Mouse (Mus musculus): ENCODE data around the gene Tox2.

Gene Tox2

DNA sequence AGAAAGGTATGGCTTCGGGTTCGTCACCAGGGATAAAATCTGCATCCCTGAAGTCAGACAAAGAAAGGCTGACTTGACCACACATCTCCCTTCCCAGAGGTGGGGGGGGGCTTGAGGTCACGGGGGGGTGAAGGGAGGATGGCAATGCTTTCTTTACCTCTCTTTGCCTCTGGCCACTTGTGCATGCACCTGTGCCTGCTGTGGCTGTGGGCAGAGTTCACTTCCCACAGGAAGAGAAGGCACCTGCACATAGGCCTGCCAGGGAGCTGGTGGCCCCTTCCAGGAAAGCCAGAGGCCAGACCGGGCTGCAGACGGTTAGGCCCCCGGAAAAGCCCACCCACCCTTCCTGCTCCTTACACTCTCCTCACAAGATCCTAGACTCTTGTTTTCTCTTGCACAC is 128.5 kb downstream of the Tox2 start:
- no peak for DNase-seq

DNA sequence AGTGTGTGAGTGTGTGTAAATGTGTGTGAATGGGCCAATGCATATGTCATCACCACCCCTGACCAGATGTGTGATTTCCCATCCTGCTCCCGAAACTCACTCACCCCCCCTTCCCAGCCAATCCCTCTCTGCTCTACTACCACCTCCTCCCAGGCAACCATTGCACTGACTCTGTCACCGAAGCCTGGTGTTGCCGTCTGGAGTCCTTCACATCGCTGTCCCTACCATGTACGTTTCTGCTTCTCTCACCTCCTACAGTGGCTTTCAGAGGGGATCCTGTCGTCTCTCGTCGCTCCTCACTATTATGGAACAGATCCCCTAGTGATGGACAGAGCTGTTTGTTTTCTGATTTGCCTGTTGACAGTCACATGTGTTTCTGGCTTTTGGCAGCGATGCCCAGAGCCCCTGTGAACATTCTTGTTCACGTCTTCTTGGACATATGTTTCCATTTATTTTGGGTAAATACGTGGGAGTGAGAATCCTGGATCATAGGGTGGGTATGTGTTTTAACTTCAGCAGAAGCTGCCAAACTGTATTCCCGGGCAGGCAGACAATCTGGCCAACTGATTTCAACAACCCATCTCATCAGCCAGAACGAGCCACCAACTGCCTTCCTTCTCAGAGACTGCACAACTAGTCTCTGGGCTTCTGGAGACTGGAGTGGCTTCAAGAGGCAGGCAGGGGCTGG is 129.6 kb downstream of the Tox2 start:
- DNase-seq, result no peak

DNA sequence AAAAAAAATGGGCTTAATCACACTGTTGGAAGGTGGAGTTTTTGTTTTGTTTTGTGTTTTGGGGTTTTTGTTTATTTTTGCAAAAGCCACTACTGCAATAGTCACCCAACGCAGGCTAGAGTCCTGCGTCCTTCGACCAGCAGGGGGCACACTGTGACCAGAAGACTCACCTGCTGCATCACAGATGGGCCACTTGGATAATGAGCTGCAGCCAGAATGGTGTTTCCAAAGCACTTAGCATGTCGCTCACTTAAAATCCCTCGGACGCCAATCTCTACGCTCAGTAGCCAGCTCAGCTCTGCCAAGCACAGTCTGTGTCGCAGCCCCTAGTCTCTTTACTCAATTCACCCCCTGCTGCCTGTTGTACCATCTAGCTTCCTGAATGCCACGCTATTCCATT is 137.3 kb downstream of the Tox2 start:
- DNase-seq, result peak; percentile 70

DNA sequence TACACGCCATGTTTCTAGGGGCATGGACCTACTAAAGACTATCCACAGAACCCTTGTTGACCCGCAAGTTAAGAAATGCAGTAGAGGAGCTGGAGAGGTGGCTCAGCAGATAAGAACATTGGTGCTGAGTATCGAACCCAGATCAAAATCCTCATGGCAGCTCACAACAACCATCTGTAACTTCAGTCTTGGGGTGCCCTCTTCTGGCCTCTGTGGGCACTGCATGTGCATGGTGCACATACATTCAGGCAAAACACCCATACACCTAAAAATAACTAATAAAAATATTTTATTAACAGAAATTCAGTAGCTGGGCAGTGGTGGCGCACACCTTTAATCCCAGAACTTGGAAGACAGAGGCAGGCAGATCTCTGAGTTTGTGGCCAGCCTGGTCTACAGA is 140.7 kb downstream of the Tox2 start:
- DNase-seq, result peak; percentile 42

DNA sequence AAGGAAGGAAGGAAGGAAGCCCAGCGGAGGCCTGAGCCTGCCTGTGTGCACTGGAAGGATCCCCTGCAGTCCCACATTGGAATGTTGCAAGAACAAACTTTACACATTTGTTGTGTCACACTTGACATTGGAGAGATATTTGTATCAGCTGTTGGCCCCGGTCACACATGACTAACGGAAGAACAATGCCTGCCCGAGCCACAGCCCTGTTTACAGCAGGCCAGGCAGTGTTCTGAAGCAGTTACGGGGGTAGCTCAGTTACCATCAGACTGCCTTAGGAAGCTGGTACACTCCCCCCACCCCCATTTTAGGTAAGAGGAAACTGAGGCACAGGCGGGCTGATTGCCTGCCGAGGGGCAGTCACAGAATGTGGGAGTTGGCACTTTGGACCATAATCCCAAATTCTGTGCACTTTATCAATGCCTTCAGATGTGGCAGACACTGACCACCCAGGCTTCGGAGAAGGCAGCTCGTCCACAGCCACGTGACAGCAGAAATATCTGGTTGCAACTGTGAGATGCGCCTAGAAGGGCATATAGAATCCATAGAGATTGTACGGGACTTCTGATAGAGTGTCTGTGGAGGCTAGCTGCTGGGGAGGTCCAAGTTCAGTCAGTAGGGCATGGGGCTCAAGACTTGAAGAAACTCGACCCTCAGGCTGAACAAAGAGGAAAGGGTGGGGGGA is 142.2 kb downstream of the Tox2 start:
- peak; percentile 57 for DNase-seq

DNA sequence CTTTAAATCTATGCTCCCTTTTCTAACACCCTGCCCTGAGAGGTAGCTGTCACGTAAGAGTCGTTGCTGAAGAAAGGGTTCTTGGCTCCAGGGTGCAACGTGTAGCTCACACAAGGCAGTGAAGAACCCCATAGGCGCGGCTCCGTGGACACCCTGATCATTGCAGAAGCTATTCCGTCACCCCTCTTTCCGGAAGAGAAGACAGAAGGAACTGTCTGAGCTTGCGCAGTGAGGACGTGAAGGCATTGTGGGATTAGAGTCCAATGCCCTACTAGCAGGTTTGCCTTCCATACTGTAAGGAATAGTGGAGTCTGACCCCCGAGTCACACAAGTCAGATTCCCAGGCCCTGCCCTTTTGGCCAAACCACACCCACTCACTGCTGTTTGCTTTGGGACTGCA is 143.6 kb downstream of the Tox2 start:
- no peak for DNase-seq

DNA sequence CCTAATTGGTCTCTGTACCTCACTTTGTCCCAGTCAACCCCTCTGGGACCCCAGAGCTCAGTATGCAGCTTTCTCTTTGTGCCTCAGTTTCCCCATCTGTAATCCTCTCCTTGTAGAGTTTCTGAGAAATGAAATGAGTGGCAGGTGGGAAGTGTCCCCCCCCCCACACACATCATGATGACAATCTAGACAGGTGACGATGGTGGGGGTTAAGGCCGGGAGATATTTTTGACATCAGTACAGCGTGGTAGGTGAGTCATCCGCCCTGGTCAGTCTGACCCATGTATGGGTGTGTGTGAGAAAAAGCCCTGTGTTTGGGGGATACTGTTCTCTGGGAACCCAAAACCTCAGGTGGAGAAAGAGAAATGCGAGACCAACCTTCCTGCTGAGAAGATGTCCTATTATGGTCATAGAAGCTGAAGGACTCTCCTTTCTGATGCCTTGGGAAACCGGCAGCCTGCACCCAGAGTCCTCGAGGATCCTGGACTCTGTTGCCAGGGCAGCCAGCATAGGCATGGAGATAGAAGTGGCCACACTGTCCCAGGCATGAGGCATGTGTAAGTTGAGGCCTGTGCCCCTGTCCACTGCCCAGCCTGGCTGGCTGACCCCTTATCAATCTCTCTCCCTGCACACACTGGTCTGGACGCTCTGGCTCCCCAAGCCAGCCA is 144.7 kb downstream of the Tox2 start:
- no peak for DNase-seq

DNA sequence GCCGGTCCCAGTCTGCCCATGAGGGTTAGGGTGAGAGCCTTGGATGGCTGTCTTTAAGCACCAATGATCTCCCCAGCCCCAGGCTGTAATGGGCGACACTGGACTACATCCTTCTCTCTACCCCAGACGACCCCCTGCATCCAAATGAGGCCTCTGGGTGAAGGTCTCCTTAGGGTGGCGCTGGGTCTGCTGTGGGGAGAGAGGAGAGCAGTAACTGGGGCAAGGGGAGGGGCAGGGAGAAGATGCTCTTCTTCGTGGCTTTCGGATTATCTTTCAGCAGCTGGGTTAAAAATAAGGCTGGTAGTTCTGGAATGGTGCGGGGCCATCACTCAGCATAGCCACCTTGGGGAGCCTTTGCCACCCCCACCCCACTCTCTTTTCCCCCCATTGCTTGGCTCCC is 145.8 kb downstream of the Tox2 start:
- DNase-seq, result no peak

DNA sequence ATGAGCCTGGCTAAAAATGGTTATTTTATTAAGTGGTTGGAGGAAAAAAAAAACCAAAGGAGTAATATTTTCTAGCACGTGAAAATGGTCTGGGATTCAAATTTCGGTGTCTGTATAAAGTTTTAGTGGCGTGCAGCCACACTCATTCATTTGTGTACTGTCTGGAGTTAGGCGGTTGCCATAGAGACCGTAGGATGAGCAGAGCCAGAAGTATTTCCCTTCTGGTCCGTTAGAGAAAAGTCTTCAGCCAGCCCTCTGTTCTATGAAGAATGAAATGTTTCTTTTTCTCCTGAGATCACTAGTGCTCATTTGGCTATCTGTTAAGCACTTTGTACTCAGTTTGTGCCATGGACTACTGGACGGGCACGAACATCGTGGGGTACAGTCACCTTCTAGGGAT is 146.5 kb downstream of the Tox2 start:
- DNase-seq, result peak; percentile 58

DNA sequence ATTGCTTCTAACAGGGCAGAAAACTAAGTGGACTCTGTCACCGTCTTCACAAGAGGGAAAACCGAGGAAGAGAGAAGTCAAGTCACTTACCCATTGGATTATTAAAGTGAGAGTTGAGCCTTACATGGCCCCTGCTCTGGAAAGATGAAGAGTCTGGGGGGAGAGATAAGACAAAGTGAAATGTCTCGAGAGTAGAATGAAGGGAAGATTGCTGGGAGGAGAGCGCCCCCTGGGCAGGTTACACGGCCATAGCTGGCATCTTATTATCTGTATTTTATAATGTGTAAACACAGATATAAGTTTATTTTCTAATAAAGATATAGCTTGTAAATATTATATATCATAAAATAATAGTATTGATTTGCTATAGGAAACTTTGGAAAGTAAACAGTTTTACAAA is 147.5 kb downstream of the Tox2 start:
- no peak for DNase-seq

DNA sequence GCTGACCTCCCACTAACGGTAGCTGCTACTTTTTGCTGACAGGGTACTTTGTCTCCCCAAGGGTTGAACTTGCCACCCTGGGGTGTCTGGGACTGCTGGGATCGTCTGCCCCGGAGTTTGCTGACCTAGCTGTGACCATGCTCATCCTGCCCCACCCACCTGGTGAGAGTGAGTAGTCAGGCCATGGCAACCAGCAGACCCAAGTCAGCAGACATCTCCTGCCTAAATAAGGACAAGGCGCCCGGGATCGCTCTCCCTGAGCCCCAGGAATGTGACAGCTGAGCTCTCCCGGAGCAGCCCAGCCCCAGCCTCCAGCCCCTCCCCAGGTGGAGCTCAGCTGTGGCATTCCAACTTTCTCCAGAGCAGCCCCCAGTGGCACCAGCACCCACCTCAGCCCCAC is 150.8 kb downstream of the Tox2 start:
- DNase-seq, result no peak

DNA sequence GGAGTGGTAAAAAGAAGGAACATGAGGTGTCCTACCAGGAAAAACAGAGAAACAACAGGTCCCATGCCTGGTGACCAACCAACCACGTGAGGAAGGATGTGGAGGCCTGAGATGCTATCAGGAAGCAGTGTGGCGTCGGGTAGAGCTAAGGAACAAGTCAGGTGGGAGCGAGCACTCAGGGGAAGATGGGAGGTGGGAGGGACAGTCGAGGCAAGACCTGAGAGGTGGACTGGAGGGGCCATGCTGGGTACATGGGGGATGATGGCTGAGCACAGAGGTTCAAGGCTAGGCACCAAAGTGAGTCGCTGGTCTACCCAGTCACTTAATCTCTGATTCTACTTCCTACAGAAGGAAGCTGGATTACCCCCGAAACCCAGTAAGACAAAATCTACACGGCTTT is 152.7 kb downstream of the Tox2 start:
- no peak for DNase-seq

DNA sequence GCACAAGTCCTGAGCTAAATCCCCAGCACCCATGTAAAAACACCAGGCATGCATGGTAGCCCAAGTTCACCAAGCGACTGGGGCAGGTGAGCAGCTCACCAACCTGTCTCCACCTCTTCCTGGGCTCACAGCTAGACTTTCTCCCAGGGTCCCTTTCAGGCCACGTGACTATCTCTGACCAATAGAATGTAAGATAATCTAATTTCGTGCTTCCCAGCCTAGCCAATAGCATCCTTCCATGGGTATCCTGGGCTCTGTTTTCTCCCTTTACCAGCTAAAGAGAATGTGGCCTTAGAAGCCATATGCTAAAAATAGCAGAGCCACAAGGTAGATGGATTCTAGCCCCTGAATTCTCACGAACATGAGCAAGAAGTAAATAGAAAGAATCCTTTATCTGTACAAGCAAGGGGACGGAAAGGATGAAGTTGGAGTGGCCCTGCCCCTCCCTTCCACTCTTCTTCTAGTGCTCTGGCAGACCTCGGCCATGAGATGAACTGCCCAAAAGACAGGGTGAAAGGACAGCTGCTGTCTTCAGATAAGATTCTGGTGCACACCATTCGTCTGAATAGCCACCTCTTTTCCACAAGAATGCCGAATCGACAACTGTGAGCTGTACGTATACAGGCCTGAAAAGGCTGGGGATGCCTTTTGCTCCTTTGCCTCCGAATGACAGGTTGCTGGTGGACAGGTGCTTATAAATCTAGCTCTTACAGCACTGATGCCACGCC is 153.4 kb downstream of the Tox2 start:
- no peak for DNase-seq

DNA sequence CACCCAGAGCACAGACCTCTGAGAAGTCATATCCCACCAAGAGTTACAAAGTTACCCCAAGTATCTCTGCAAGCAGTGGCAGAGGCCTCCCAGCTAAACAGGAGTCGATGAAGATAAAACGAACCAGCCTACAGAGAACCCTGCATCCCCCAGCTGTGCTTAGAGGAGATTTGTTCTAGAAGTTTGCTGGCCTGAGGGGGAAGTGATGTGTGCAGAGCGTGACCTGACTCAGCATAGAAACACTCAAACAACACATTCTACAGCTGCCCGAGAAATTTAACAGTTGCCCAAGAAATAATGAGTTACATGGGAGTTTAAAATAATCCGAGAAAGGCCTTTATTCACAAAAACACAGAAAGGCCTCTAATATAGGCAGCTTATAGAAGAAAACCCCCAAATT is 155.7 kb downstream of the Tox2 start:
- no peak for DNase-seq

DNA sequence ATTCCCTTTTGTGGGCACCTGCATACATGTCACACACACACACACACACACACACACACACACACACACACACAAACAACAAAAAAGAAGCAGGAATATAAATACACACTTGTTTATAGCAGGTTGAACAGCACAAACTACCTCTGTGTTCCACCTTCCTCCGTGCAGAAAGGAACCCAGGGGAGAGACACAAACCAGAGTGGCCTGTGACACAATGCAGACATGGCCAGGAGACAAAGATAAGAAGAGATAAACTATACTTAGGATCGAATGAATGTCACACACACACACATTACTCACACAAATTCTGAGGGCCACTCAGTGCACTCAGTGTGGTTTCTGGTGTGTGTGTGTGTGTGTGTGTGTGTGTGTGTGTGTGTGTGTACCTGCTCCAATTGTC is 156.3 kb downstream of the Tox2 start:
- DNase-seq, result no peak

DNA sequence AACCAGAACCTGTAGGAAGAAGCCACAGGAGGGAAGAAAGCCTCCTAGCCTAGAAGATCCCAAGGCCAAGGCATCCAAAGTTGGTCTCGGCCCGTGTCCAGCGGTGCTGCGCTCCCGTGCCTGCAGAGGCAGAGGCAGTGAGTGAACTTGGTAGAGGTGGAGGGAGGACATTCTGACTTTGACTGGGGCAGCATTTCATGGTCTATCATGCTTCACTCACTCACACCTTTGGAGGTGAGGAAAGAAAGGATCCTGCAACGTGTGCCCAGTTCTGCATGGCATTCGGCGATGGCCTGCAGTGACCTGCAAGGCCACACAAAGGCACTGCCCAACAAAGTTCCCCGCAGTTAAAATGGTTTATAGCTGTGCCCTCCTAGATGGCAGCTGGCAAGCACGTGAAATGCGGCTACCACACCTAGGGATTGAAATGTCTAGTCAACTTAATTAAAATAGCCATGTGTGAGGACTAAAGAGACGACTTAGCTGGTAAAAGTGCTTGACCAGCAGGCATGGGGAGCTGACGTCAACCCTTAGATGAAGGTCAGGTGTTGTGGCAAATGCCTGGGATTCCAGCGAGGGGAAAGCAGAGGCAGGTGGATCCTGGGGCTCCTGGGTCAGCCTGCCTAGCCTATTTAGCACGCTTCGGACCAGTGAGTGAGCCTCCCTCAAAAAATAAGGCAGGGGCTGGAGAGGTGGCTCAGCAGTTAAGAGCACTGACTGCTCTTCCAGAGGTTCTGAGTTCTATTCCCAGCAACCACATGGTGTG is 158.1 kb downstream of the Tox2 start:
- no peak for DNase-seq

DNA sequence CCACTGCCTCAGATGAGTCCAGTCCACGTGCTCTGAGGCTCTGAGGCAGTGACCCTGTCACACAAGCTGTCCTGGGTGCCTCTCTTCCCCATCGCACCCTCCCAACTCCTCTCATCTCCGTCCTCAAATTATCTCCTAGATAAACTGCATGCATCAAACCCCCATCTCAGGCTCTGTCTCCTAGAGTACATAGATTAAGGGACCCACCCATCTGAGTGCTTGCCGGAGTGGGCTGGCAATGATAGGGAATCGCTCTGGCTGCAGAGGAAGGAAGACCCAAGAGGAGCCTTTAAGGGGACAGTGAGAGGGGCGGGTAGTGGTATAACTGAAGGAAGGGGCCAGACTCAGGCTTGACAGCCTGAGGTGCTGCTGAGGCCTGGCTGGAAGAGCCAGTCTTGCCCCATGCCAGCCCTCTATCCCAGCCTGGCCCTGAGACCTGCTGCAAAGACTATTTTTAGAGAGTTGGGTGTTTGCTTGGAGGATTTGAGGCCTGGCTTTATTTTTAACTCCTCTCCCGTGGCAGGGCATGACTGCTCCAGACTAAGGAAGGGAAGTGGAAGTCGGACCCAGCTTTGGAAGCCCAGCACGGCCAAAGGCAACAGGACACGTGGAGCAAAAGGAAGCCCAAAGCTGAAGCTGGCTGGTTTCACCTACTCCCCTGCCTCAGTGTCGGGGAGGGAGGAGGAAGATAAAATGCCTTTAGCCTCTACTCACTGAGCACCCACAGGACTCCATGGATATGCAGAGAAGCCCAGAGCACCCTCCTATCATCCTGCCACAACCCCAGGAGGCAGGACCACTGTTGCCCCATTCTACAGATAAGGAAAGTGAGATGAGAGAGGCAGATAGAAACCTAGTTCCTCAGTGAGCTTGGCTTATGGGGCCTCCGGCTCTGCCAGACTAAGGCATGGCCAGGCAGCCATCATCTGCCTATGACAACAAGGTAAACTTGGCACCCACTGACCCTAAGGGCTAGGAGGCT is 160.3 kb downstream of the Tox2 start:
- no peak for DNase-seq

DNA sequence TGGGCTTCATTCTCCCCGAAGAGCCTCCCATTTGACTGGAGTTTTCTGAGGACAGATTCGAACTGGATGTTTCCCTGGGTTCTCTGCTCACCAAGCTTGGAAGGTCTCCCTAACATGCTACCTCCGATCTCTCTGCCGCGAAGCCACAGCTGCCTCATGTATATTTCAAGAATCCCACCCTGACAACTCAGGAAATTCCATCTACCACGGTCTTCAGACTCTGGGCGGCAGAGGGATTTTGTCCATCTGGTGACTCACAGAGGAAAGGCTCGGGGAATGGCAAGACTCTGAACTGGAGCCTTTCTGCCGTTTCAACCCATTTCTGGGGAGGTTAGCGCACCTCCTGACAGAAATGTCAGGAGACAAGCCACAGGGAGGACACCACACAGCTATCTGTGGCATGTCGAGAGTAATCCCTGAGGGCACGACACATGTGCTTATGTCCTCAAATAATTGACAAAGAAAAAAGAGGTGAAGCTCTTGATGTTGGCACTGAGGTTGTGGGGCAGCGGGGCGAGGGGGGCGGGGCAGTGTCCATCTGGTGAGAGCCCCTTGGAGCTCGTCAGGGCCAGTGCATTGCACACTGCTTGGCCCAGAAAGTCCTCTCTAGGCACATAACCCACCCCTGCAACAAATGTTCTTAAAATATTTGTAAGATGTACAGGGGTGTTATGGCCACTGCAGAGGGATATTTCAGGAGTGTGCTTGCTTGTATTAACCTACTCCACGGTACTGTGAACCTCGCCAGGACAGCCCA is 162.0 kb downstream of the Tox2 start:
- peak; percentile 42 for DNase-seq

DNA sequence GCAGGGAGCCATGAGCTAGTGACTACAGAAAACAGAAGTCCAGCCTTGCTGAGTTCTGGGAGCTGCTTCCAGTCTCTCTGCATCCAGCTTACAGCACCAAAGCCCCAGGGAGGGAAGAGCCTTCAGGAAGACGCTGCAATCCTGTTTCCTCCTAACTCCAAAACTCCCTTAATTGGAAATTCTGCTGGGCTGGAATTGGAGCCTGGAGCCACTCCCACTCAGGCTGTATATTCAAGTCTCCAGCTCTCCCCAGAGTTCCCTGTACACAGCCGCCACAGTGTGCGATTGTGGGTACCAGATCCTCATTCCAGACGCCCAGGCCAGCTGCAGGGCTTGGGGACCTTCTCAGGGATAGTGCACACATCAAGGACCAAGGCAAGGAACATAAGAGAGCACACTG is 167.2 kb downstream of the Tox2 start:
- no peak for DNase-seq

DNA sequence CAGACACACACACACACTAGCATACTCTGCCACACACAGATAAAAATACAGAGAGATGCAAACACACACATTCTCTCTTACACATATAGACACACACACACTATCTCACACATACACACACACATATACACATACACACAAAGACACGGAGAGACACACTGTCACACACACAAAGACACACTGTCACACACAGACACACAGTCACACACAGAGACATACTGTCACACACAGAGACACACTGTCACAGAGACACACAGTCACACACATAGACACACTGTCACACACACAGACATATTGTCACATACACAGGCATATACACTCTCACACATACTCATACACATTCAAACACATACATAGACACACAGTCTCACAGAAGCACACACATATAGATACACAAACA is 169.7 kb downstream of the Tox2 start:
- no peak for DNase-seq
